Mouse (Mus musculus): ENCODE data around the gene Afp.

The Afp gene

GRCm38 (mm10) chr5:90490518-90490917 lies at the start of gene Afp:
Gene Afp (plus strand): TSS chr5:90490737.
- CTCF ChIA-PET, result no interaction called here

DNA sequence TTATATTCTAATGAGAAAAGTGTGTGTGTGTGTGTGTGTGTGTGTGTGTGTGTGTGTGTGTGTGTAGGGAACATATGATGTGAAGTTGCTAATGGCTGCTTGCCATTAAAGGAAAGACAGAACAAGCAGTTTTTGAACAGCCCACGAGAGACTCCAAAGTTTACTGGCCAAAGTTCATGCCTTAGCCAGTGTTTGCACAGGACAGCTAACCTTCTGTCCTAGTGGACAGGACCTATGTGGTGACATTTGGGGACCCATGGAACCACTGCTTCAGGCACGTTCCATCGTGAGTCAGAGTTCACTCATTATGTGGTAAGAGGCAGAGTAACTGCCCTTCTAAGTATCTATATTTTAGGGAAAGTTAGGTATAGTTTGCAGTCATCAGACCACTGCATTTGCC lies 43.0 kb upstream of the Afp start:
- CTCF ChIA-PET, result no interaction called here

GRCm38 (mm10) chr5:90449961-90450360 lies 40.6 kb upstream of the Afp start:
- CTCF ChIA-PET, result no interaction called here

DNA sequence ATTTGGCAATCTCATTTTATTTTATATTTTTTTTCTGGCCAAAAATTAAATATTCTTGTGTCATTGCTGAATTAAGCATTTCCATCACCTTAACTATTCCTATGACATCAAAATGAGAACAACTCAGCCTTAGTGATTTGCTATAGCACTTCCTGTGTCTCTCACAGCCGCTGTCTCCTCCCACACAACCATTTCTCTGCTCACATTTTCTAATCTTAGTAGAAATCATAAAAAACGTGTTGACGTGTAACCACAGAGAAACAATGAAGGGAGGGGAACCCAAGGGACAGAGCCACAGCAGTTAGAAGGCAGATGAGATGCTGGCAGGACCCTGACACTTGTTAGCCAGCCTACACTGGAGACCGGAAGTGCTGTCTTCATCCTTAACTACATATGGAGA lies 37.8 kb upstream of the Afp start:
- CTCF ChIA-PET, result interaction anchor here (0.6 kb wide), 1 partner anchor 149 kb away, joined by 3 read pairs; no protein-coding TSS in a partner anchor

GRCm38 (mm10) chr5:90457241-90457640 lies 33.3 kb upstream of the Afp start:
- CTCF ChIA-PET, result no interaction called here

GRCm38 (mm10) chr5:90458727-90459126 lies 31.8 kb upstream of the Afp start:
- CTCF ChIA-PET, result no interaction called here

- CTCF ChIA-PET, result no interaction called here
Measured at GRCm38 (mm10) chr5:90460619-90461018, 29.9 kb upstream of the Afp start, which contains the start of gene Alb. Gene Alb (plus strand): TSS chr5:90460897.

- CTCF ChIA-PET, result interaction anchor here (0.7 kb wide), 1 partner anchor 218 kb away, joined by 5 read pairs; no protein-coding TSS in a partner anchor
Measured at GRCm38 (mm10) chr5:90466806-90467205, 23.7 kb upstream of the Afp start.

GRCm38 (mm10) chr5:90467245-90467644 lies 23.3 kb upstream of the Afp start:
- CTCF ChIA-PET, result interaction anchor here (0.7 kb wide), 1 partner anchor 217 kb away, joined by 5 read pairs; no protein-coding TSS in a partner anchor

GRCm38 (mm10) chr5:90470836-90471235 lies 19.7 kb upstream of the Afp start:
- CTCF ChIA-PET, result no interaction called here

- CTCF ChIA-PET, result no interaction called here
Measured at GRCm38 (mm10) chr5:90473902-90474301, 16.6 kb upstream of the Afp start.

GRCm38 (mm10) chr5:90474369-90474768 lies 16.2 kb upstream of the Afp start:
- CTCF ChIA-PET, result no interaction called here

GRCm38 (mm10) chr5:90476741-90477140 lies 13.8 kb upstream of the Afp start:
- CTCF ChIA-PET, result interaction anchor here (0.7 kb wide), 1 partner anchor 322 kb away, joined by 4 read pairs; no protein-coding TSS in a partner anchor

DNA sequence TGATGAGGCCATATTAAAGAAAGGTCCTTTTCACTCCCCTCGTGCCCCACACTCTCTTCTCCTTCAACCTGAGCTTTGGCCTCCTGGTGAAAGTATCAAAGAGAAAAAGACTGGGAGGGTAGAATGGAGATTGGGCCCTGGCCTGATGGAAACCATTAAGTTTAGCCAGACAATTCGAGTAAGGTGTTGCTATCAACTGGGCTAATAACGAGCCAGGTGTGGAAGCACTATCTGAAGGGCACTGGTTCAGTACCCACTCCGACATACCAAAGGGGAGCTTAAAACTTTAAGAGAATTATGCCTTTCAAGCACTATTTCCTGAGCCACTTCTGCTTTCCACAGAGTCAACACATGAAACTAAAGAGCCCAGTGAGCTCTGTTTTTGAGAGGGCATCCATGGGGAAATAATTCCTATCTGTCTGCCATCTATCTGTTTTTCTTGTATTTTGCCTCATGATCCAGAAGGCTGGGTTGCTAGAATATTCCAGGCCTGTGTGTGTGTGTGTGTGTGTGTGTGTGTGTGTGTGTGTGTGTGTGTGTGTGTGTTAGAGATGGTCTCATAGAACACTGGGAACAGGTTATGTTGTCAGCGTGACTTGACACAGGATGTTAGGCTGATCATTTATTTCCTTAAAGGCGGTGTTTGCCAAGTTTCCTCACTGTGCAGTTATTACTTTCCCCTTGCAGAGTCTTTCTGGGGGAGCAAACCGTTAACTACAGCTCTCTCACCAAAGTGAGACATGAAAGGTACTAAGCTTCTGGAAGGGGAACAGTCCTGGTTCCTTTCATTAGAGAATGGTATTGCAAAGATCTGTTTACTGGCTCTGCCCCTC lies 13.0 kb upstream of the Afp start:
- CTCF ChIA-PET, result no interaction called here

- CTCF ChIA-PET, result no interaction called here
Measured at GRCm38 (mm10) chr5:90478886-90479285, 11.7 kb upstream of the Afp start.

DNA sequence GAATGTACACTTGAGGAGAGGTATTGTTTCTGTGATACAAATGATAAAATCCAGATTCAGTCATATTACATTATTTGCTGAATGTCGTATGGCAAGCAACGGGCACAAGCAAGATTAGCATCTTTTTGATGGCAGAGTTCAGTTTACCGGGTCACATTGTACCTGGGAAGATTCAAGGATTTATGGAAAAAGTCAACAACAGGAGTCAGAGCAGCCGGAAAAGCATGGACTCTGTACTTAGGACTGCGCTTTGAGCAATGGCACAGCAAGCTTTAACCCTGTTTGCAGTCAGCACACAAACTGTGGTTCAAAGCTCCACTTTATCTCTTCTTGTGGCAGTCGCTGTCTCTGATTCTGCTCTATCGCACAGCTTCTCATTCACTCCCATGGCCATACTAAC lies 4.9 kb upstream of the Afp start:
- CTCF ChIA-PET, result no interaction called here

DNA sequence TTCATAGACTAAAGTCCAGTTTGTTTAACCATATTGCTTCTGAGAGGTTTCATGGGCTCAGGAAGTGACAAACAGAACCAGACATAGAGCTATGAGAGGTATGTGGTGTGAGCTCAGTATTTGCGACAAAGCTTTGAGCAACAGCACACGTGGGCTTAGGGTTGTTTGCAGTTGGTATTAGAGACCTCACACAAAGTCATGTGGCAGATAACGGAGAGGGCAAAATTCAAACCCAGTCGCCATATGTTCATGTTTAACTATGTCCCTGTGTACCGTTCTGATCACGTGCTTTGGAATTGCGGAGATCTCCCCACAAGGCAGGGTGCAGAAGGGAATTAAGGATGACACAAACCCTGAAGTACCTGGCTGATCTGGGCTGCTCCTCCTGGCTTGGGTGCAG lies 2.2 kb upstream of the Afp start:
- CTCF ChIA-PET, result no interaction called here

DNA sequence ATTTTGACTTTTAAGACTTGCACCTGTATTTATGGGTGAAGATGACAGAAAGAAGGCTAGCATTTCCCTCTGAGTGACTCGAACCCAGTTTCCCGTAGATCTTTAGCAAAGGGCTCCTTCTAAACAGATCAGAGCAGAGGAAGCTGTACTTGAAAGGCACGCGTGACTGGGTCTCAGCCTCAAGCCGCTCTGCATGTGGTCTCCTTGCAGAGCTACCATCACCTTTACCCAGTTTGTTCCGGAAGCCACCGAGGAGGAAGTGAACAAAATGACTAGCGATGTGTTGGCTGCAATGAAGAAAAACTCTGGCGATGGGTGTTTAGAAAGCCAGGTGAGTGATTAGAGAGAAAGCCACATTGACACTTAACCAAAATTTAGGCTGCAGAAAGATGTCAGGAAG lies 1.9 kb downstream of the Afp start:
- CTCF ChIA-PET, result interaction anchor here (0.9 kb wide), 1 partner anchor 88 kb away, joined by 3 read pairs; no protein-coding TSS in a partner anchor

- CTCF ChIA-PET, result no interaction called here
Measured at GRCm38 (mm10) chr5:90494308-90494707, 3.8 kb downstream of the Afp start.

DNA sequence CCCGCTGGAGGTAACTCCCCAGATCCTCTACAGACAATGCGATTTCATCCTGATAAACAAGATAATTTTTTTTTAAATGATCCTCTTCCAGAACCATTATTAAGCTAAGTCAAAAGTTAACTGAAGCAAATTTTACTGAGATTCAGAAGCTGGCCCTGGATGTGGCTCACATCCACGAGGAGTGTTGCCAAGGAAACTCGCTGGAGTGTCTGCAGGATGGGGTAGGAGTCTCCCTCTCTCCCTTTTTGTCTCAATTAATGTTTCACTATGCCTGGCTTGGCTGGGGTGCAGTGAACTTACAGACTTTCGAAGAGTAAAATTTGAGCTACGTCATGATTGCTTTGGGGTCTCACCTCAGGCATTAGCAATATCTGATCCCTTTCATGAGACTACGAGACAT lies 9.0 kb downstream of the Afp start:
- CTCF ChIA-PET, result interaction anchor here (0.7 to 1.0 kb wide), 2 partner anchors 101 to 281 kb away, joined by 4 to 9 read pairs; no protein-coding TSS in a partner anchor

- CTCF ChIA-PET, result interaction anchor here (1.0 kb wide), 1 partner anchor 282 kb away, joined by 4 read pairs; no protein-coding TSS in a partner anchor
Measured at GRCm38 (mm10) chr5:90500714-90501113, 10.2 kb downstream of the Afp start.

GRCm38 (mm10) chr5:90501752-90502151 lies 11.2 kb downstream of the Afp start:
- CTCF ChIA-PET, result no interaction called here

GRCm38 (mm10) chr5:90504742-90505141 lies 14.2 kb downstream of the Afp start:
- CTCF ChIA-PET, result no interaction called here

Data from spleen, embryonic (tissue).